Mouse (Mus musculus) thymus, adult 2 months (tissue): Measurements from ENCODE around the gene Tmco4.

Experiments used
- CTCF ChIP-seq: fragments of 200-500 bp; IDR thresholded peaks from 2 replicates; pipeline ENCODE4 v1.5.1; 2012; ENCODE audit warnings: mild to moderate bottlenecking, control low read depth, low read length, moderate library complexity, borderline replicate concordance; ENCODE audit not compliant: control insufficient read depth, poor library complexity, insufficient read depth; ENCODE audit errors: extremely low read depth
- POLR2A ChIP-seq: fragments of 200-500 bp; IDR thresholded peaks from 2 replicates; pipeline ENCODE4 v1.6.1; 2012; ENCODE audit warnings: mild to moderate bottlenecking, low read length, control low read depth, moderate library complexity; ENCODE audit not compliant: control insufficient read depth, poor library complexity, insufficient read depth; ENCODE audit errors: extremely low read depth

DNA sequence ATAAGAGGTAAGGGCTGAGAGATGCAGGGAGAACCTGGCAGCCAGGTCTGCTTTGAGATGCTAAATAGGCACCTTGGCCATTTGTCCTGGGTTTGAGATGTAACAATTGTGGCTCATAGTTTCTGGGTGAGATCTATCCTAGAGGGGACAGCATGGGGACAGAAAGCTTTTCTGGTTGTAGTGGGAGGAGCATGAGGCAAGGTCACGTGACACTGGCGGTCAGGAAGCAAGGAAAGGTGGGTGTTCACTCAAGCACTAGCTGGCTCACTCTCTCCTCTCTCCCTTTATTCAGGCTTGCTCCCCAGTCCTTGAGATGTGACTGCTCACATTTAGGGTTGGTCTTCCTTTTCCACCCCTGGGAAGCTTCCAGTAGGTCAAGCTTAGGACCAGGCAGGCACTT lies 28.3 kb downstream of the Tmco4 start:
- TF ChIP-seq POLR2A (no peak), CTCF (no peak)
